Mouse (Mus musculus) retina, adult 2 months (tissue): ENCODE results near the gene Znhit2.
"Not testable (repeated sequence)": the region's sequence is repeated elsewhere in the genome, so short reads cannot be mapped to it uniquely, and the experiment has no call there.

ENCODE experiments used
- DNase-seq: peaks from one replicate; pipeline ENCODE4 v3.0.0-alpha.2; 2012; ENCODE audit warnings: low read depth, low spot score

Gene Znhit2

GRCm38 (mm10) chr19:6061021-6061533 lies at the start of gene Znhit2:
Znhit2 (plus strand) TSS chr19:6061192.
- peak; percentile 77 for DNase-seq

DNA sequence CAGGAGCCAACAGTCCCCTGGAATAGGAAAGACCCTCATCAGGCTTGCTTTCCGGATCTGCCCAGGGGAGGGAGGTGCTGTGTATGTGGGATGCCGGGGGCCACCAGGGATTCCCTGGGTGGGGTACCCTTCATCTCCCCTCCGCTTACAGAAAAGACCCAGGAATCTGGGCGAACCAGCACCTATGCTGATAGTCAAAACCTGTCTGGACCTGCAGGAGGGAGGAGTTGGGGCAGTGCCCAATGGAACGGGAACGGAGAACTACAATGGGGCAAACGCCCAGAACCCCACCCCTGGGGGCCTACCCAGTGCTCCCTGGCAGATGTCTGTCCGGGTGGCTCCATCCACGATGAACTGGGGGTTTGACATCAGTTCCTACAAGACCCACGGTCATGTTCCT lies 47.3 kb upstream of the Znhit2 start:
- no peak for DNase-seq

DNA sequence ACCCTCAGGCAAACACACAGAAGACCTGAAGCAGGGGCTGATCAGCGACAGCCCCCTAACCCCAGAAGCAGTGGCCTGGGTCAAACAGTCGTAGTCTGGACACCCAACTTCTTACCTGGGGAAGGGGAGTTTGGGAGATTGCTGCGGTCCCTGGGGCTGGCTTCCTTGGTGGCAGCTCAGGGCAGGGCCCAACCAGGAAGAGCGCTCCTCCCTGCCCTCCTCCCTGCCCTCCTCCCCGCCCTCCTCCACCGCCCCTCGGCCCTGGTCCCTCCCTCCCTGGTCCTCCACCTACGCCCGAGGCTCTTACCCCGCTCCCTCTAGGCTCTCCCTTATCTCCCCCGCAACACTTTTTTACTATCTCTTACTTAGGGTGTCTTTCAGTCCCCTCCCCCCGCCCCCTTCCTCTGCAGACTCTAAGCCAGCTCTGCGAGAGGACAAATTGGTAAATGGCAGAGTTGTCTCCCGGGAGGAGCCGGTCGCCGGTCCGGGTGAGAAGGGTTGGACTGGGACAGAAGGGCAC lies 45.9 kb upstream of the Znhit2 start:
- DNase-seq, result no peak

GRCm38 (mm10) chr19:6015511-6016315 lies 45.3 kb upstream of the Znhit2 start, which contains the start of gene Capn1:
Capn1 (minus strand) TSS chr19:6015897.
- DNase-seq, result no peak

DNA sequence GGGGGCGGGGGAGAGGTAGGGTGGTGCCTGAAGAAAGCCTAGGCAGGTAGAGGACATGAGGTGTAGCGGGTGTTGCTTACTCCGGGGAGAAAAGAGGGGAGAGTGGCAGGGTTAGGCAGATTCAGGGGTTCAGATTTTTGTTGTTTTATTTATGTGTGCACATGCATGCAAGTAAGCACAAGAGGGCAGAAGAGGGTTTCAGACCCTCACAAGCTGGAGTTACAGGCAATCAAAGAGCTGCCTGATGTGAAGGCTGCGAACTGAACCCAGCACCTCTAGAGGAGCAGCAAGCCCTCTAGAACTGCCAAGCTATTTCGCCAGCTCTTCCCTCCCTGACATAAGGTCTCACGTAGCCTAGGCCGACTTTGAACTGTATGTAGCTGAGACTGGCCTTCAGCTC lies 44.5 kb upstream of the Znhit2 start:
- DNase-seq, result no peak

DNA sequence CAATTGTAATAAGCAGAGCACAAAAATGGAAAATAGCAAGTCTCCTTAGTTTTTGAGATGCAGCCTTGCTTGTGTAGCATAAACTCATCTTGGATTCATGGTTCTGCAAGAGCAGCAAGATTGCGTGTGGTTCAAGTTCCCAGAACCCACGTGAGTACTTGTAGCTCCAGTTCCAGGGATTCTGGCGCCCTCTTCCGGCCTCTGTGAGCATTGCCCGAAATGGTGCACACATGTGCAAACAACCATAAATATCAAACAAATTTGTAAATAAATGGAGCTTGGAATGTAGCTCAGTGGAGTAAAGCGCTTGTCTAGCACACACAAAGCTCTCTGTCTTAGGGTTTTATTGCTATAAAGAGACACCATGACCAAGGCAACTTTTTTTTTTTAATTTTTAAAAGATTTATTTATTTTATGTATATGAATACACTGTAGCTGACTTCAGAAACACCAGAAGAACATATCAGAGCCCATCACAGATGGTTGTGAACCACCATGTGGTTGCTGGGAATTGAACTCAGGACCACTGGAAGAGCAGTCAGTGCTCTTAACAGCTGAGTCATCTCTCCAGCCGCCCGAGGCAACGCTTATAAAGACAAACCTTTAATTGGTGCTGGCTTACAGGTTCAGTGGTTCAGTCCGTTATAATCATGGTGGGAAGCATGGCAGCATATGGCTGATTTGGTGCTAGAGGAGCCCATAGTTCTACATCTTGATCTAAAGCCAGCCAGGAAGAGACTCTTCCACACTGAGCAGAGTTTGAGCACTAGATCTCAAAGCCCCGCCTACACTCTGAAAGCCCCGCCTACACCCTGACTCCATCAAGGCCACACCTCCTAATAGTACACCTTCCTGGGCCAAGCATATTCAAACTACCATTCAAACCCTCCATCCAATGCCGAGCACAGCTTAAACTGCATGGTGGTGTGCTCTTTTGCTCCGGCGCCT lies 42.6 kb upstream of the Znhit2 start:
- peak; percentile 56 for DNase-seq

- no peak for DNase-seq
Observed at GRCm38 (mm10) chr19:6020276-6020675, 40.7 kb upstream of the Znhit2 start.

- no peak for DNase-seq
Observed at GRCm38 (mm10) chr19:6023059-6023458, 37.9 kb upstream of the Znhit2 start.

GRCm38 (mm10) chr19:6023930-6024329 lies 37.1 kb upstream of the Znhit2 start:
- DNase-seq, result no peak

DNA sequence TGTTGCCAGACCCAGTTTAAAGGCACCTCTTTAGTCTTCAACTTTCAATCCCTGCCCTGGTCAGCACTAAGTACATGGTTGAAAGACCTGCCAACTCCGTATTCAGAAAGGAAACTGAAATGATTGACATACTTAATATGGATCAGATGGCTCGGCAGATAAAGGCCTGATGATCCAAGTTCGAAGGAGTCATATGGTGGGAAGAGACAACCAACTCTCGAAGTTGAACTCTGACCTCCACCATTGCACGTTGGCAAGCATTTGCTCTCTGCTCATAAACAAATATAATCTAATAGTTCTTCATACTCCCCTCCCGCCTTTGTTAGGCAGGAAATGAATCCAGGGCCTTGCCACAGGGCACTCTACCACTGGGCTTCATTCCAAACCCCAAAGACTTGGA lies 32.0 kb upstream of the Znhit2 start:
- no peak for DNase-seq

DNA sequence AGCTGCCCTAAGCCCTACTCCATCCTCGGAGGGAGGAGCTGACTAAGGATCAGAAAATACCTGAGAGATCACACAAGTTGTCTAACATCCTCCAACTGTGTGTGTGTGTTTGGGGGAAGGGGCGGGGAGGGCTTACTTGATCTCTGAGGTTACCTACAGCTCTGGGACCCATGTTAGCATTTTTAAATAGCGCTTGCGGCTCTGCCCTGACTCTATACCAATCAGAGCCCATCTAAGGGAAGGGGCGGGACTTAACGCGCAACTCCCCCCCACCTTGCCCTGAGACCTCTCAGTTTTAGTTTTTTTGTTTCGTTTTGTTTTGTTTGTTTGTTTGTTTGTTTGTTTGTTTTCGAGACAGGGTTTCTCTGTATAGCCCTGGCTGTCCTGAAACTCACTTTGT lies 31.6 kb upstream of the Znhit2 start:
- no peak for DNase-seq

- DNase-seq, result no peak
Observed at GRCm38 (mm10) chr19:6030520-6031280, 30.3 kb upstream of the Znhit2 start.

DNA sequence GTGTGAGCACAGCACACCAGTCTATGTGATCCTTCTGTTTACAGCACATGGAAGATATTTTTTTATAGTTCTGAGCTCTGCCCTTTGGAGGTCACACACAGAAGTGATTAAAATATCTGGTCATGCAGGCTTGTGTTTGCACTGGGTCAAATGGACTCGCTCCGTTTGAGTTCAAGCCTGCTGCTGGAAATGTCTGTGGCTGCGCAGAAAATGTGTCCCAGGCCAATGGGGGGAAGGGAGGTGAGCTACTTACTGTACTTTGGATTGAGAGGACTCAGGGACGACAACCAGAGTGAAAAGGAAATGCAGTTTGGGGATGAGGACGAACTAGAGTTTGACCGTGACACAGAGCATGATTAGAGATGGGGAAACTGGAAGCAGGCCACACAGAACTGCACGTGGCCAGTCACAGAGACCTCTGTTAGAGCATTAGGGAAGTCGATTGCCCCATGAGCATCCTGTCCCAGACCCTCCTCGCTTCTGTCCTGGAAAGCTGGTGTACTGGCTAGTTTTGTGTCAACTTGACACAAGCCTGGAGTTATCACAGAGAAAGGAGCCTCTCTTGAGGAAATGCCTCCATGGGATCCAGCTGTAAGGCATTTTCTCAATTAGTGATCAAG lies 24.9 kb upstream of the Znhit2 start:
- DNase-seq, result no peak

DNA sequence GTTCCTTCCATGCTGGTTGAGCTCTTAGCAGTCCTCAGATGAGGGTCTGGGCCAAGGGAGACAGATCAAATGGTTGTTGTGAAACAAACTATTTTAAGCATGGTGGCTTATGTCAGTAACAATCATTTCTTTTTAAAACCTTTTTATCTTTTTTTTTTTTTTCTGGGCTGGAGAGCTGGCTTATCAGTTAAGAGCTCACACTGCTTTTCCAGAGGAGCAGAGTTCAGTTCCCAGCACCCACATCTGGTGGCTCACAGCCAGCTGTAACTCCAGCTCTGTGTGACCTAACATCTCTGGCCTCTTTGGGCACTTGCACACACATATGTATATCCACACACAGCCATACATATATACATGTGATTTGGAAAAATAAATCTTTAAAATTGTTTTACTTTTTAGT lies 23.3 kb upstream of the Znhit2 start:
- DNase-seq, result no peak

- no peak for DNase-seq
Observed at GRCm38 (mm10) chr19:6038326-6038725, 22.7 kb upstream of the Znhit2 start.

DNA sequence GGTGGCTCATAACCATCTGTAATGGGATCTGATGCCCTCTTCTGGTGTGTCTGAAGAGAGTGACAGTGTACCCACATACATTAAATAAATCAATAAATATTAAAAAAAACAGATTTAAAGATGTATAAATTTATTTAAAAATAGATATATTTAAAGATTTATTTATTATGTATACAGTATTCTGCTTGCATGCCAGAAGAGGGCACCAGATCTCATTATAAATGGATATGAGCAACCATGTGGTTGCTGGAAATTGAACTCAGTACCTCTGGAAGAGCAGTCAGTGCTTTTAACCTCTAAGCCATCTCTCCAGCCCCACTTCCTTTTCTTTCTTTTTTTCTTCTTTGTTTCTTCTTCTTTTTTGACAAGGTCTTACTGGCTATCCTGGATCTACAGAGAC lies 21.0 kb upstream of the Znhit2 start:
- no peak for DNase-seq

DNA sequence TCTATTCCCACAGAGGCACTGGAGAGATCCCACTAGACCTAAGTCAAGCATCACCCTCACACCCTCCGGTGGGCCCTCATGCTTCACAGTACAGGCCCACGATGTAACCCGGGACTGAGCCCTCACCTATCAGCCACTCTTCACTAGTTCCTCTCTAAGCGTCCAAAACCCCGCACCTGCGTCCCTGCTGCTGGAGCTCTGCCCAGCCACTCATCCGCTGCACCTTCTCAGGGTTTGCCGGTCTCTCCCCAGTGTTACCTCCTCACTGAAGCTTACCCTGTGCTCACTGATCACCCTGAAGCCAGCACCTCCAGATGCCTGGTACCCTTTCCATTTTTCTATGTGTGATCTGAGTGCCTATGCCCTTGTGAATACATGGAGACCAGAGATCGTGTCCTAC lies 18.7 kb upstream of the Znhit2 start:
- DNase-seq, result no peak

- not testable (repeated sequence) for DNase-seq
Observed at GRCm38 (mm10) chr19:6044102-6044501, 16.9 kb upstream of the Znhit2 start.

DNA sequence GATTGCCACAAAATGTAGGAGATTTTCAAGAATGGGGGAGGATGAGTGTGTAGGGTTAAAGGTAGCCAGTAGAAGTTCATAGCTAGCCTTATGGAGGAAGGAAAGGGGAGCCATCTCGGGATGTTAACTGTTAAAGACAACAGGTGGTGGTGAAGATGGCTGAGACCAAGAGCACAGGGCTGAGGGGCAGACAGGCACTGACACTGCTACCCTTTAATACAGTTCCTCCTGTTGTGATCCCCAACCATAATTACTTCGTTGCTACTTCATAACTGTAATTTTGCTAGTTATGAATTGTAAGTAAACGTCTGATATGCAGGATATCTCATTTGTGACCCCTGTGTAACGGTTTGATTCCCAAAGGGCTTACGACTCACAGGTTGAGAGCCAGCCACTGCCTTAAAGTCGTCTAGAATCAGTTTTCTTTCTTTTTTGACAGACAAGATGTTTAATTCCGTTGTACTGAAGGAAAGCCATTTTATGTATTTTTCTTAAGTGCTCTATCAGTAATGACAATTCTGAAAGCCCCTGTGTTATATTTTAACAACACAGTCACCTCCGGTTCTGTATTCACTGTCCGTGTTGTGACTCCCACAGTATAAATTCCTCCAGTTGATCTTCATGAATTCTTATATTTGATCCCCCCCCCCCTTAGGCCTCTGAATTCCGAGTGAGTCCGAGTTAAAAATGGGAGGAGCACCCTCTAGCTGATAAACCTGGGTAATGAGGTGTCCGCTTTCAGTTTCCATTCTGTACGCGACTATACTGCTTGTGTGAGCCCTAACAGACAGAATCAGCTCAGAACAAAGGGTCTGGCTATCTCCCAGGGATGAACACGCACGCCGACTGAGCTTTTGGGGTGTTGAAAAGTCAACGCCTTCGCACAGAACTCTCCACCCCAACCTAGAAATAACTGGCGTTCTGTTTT lies 15.4 kb upstream of the Znhit2 start:
- DNase-seq, result no peak
